Mouse (Mus musculus) c-Kit-negative CD71-positive TER-119-positive erythroid progenitor cells, embryonic 14.5 days (primary cell): ENCODE measurements around the gene Efna2.

Source experiments
- DNase-seq: peaks from one replicate; pipeline ENCODE4 v3.0.0-alpha.2; 2013; ENCODE audit warnings: low read depth, low spot score

Efna2 gene

GRCm38 (mm10) chr10:80227877-80228775 is 48.8 kb downstream of the Efna2 start:
- no peak for DNase-seq

GRCm38 (mm10) chr10:80236145-80236825 is 57.0 kb downstream of the Efna2 start:
- DNase-seq, result no peak

GRCm38 (mm10) chr10:80237020-80237419 is 57.7 kb downstream of the Efna2 start:
- DNase-seq, result no peak

GRCm38 (mm10) chr10:80238306-80238705 is 59.0 kb downstream of the Efna2 start:
- DNase-seq, result no peak
